Mouse (Mus musculus) heart, embryonic 12.5 days (tissue): ENCODE measurements around the gene Olfr960. TPM values are rescaled to one million over a fixed set of nuclear protein-coding genes. Genes with fewer than 3 reads are reported as not detected.
A peak's percentile ranks its signal among the peaks of the same experiment; 100 is the strongest.

Source experiments
- ATAC-seq: fragments of 200-750 bp; cut with Nextera tagmentation; 2 replicates; pipeline ENCODE4 v1.8.0; 2017; ENCODE audit warnings: moderate TSS enrichment, moderate library complexity; ENCODE audit not compliant: insufficient number of reproducible peaks, low FRiP score
- H3K27ac ChIP-seq: fragments of 300-500 bp; sonication (generic); 2 replicates; pipeline ENCODE4 v1.5.1; 2016; ENCODE audit warnings: mild to moderate bottlenecking, moderate library complexity; ENCODE audit not compliant: poor library complexity, severe bottlenecking
- H3K27me3 ChIP-seq: fragments of 300-500 bp; sonication (generic); replicated peaks from 2 replicates; pipeline ENCODE4 v1.6.1; 2016; ENCODE audit warnings: mild to moderate bottlenecking, moderate library complexity
- H3K36me3 ChIP-seq: fragments of 300-500 bp; sonication (generic); 2 replicates; pipeline ENCODE4 v1.6.1; 2016; ENCODE audit warnings: mild to moderate bottlenecking, moderate library complexity
- H3K4me1 ChIP-seq: fragments of 300-500 bp; sonication (generic); replicated peaks from 2 replicates; pipeline ENCODE4 v1.6.1; 2016; ENCODE audit warnings: mild to moderate bottlenecking
- H3K4me2 ChIP-seq: fragments of 300-500 bp; sonication (generic); 2 replicates; pipeline ENCODE4 v1.6.1; 2016; ENCODE audit warnings: mild to moderate bottlenecking, moderate library complexity
- H3K4me3 ChIP-seq: fragments of 300-500 bp; sonication (generic); 2 replicates; pipeline ENCODE4 v1.5.1; 2016; ENCODE audit warnings: mild to moderate bottlenecking
- H3K9ac ChIP-seq: fragments of 300-500 bp; sonication (generic); 2 replicates; pipeline ENCODE4 v1.6.1; 2016; ENCODE audit warnings: mild to moderate bottlenecking, moderate library complexity
- H3K9me3 ChIP-seq: fragments of 300-500 bp; sonication (generic); replicated peaks from 2 replicates; pipeline ENCODE4 v1.6.1; 2016; ENCODE audit warnings: mild to moderate bottlenecking, moderate library complexity
- WGBS: fragments of 180-500 bp; shearing (Covaris S2); methylation state at CpG from one replicate; pipeline ENCODE4 v1.1.7; 2016; 5-methylcytosine and 5-hydroxymethylcytosine counted together
- polyA plus RNA-seq: library from polyadenylated mRNA; unstranded; fragments of >200 nt; fragmentation: Nextera tagmentation; extraction: Ambion mirVana; gene quantifications from 2 replicates; pipeline ENCODE4 v1.2.1, GENCODE M21; 2016

Gene Olfr960
- polyA plus RNA-seq: not detected in 2 replicates

GRCm38 (mm10) chr9:39621073-39621472, at the start of gene Olfr960:
Gene Olfr960, plus strand, starts transcription at chr9:39621373.
- ATAC-seq: no peak
- no peak within 1 kb of the TSS for H3K27ac ChIP-seq
- no peaks in the 10 kb centered on the region for H3K4me1 ChIP-seq
- H3K4me2 ChIP-seq: no peak within 1 kb of the TSS
- no peak within 1 kb of the TSS for H3K9ac ChIP-seq
- no peaks in the 10 kb centered on the region for H3K27me3 ChIP-seq
- H3K9me3 ChIP-seq: 0 out of 2 replicates have a peak, but pooled peaks cover 4% of the 10 kb centered on the region
- H3K36me3 ChIP-seq: no peaks in the 10 kb centered on the region
- 82% methylated on average over 1 of the region's 1 CpGs for WGBS
- no peak within 1 kb of the TSS for H3K4me3 ChIP-seq

DNA sequence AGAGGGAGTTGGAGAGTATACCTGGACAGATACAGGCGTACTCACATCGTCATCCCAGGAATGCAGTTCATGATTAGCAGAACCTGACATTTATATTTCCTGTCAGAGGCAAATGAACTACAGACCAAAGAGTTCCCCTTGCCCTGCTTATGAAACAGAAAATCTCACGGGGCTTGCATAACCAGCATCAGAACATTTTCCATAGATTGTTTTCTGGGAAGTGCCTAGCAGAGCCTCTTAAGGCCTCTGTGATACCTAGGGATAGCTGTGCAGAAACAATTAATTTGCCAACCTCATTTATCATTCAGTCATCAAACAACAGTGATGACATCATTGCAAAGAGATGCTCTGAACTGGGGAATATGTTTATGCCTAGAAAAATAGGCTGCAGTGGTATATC, 45.7 kb upstream of the Olfr960 start, which contains the start of gene Olfr959:
Gene Olfr959, minus strand, starts transcription at position 101 of the 400 bp plus-strand sequence.
- Histone ChIP-seq H3K27me3 (no peaks in the 10 kb centered on the region), H3K4me1 (no peaks in the 10 kb centered on the region), H3K27ac (no peak within 1 kb of the TSS), H3K9me3 (no peaks in the 10 kb centered on the region), H3K36me3 (no peaks in the 10 kb centered on the region), H3K9ac (no peak within 1 kb of the TSS), H3K4me2 (no peak within 1 kb of the TSS), H3K4me3 (no peak within 1 kb of the TSS)
- WGBS: 67% methylated on average over 3 of the region's 3 CpGs
- no peak for ATAC-seq

- Histone ChIP-seq H3K9ac (no peak overlapping the region), H3K36me3 (no peaks in the 10 kb centered on the region), H3K4me3 (no peak overlapping the region), H3K27me3 (no peaks in the 10 kb centered on the region), H3K9me3 (no peaks in the 10 kb centered on the region), H3K27ac (no peak overlapping the region), H3K4me1 (no peaks in the 10 kb centered on the region), H3K4me2 (no peak overlapping the region)
- no peak for ATAC-seq
- WGBS: 49% methylated on average over 5 of the region's 5 CpGs
Observed at GRCm38 (mm10) chr9:39577050-39577449, 44.1 kb upstream of the Olfr960 start.

DNA sequence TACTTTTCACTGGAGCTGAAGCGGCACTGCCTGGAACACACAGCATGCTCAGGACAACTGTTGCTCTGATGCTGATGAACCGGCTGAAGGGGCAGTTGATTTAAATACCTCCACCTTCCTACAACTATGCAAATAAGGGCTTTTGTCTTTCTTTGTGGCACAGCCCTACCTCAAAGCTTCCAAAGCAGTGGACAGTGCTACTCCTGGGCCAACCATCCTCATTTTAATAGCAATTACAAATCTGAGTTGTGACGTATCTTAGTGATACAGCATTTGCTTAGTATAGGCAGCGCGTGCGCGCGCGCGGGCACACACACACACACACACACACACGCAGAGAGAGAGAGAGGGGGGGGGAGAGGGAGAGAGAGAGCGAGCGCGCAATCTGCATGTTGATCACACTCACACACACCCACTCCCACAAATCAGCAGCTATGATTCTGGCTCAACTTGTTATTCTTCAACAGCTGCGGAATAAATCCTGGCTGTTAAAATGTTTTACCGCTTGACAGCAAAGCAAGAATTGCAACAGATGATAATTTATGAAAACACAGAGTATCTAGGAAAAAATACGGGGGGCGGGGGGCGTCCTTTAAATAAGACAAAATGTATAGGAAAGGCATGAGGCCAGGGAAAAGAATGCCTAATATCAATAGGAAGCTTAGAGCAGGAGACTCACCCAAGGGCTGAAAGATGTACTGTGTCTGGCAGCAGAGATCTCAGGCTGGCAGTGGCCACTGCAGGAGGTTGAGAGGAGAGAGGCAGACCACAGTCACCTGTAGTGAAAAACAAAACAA, 18.4 kb upstream of the Olfr960 start:
- ATAC-seq: peak; percentile 67
- peak overlapping the region; percentile 53 for H3K4me3 ChIP-seq
- no peaks in the 10 kb centered on the region for H3K9me3 ChIP-seq
- peak overlapping the region; percentile 57 for H3K9ac ChIP-seq
- no peaks in the 10 kb centered on the region for H3K27me3 ChIP-seq
- 0 out of 2 replicates have a peak, but pooled peaks cover under 1% of the 10 kb centered on the region for H3K36me3 ChIP-seq
- H3K4me1 ChIP-seq: no peaks in the 10 kb centered on the region
- peak overlapping the region; percentile 15; the same call in 1 of the 2 replicates for H3K27ac ChIP-seq
- H3K4me2 ChIP-seq: peak overlapping the region; percentile 79
- WGBS: under 1% methylated on average over 19 of the region's 19 CpGs

DNA sequence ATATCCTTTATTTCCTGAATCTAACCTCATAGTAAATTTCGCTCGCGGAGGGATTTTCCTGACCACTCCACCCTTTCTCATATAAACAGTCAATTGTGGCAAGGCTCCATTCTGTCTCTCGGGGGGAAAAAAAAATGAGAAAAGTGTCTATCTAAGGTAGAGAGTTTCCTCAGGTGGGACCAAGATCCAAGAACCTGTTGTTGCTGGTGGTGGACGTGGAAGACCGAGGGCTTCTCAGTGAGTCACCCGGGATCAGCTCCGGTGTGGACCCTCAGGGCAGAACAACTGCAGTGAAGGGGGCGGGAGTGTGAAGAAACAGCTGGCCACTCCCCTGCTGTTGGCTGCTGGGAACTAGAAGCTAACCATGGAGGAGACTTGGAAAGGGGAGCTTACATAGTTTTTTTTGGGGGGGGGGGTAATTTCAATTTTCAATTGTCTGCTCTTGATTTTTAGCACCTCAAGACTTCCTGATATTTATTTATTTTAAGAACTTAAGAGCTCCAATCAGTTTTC, 17.8 kb upstream of the Olfr960 start:
- peak; percentile 83; the same call in 1 of the 2 replicates for ATAC-seq
- no peaks in the 10 kb centered on the region for H3K4me1 ChIP-seq
- 1% methylated on average over 9 of the region's 9 CpGs for WGBS
- H3K9me3 ChIP-seq: no peaks in the 10 kb centered on the region
- no peaks in the 10 kb centered on the region for H3K36me3 ChIP-seq
- no peaks in the 10 kb centered on the region for H3K27me3 ChIP-seq
- H3K27ac ChIP-seq: no peak overlapping the region
- H3K4me3 ChIP-seq: peak overlapping the region; percentile 53
- H3K4me2 ChIP-seq: peak overlapping the region; percentile 79
- H3K9ac ChIP-seq: peak overlapping the region; percentile 57

GRCm38 (mm10) chr9:39603999-39604453, 17.1 kb upstream of the Olfr960 start, which contains the start of gene AW551984:
Gene AW551984, minus strand, starts transcription at chr9:39604403.
- H3K36me3 ChIP-seq: no peaks in the 10 kb centered on the region
- 2% methylated on average over 8 of the region's 8 CpGs for WGBS
- no peaks in the 10 kb centered on the region for H3K9me3 ChIP-seq
- H3K4me2 ChIP-seq: peak within 1 kb of the TSS; percentile 79
- H3K4me3 ChIP-seq: peak within 1 kb of the TSS; percentile 53
- no peaks in the 10 kb centered on the region for H3K27me3 ChIP-seq
- H3K9ac ChIP-seq: peak within 1 kb of the TSS; percentile 62
- no peak within 1 kb of the TSS for H3K27ac ChIP-seq
- ATAC-seq: peak; percentile 39; the same call in 1 of the 2 replicates
- no peaks in the 10 kb centered on the region for H3K4me1 ChIP-seq

- H3K4me1 ChIP-seq: no peaks in the 10 kb centered on the region
- H3K27me3 ChIP-seq: no peaks in the 10 kb centered on the region
- H3K4me2 ChIP-seq: no peak overlapping the region
- no peaks in the 10 kb centered on the region for H3K9me3 ChIP-seq
- no peak overlapping the region for H3K9ac ChIP-seq
- no peak for ATAC-seq
- H3K36me3 ChIP-seq: no peaks in the 10 kb centered on the region
- H3K27ac ChIP-seq: no peak overlapping the region
- no peak overlapping the region for H3K4me3 ChIP-seq
Observed at GRCm38 (mm10) chr9:39608497-39608896, 12.7 kb upstream of the Olfr960 start.

GRCm38 (mm10) chr9:39610355-39610754, 10.8 kb upstream of the Olfr960 start, which contains the start of gene Olfr148:
Gene Olfr148, plus strand, starts transcription at chr9:39610655.
- Histone ChIP-seq H3K9ac (no peak within 1 kb of the TSS), H3K36me3 (no peaks in the 10 kb centered on the region), H3K4me2 (no peak within 1 kb of the TSS), H3K27me3 (no peaks in the 10 kb centered on the region), H3K4me1 (no peaks in the 10 kb centered on the region), H3K4me3 (no peak within 1 kb of the TSS), H3K9me3 (no peaks in the 10 kb centered on the region), H3K27ac (no peak within 1 kb of the TSS)
- 65% methylated on average over 3 of the region's 3 CpGs for WGBS
- no peak for ATAC-seq

DNA sequence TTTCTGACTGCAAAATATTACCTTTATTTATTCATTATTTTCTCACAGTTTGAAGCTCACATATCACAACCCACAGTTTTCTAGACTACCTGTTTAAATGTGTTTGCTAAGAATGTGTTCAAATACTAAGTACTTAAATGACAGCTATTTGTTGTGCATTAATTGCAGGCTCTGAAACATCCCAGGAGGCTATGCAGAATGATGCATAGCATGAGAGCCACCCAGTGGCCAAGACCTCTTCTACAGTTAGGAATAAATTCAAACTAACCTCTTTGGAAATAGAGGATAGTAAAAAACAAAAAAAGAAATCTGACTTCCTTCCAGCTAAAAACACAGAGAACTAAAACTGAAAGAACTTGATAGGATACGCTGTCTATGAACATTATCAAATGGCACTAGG, 9.2 kb upstream of the Olfr960 start:
- H3K27me3 ChIP-seq: no peaks in the 10 kb centered on the region
- no peak overlapping the region for H3K9ac ChIP-seq
- H3K9me3 ChIP-seq: no peaks in the 10 kb centered on the region
- H3K36me3 ChIP-seq: no peaks in the 10 kb centered on the region
- 38% methylated on average over 1 of the region's 1 CpGs for WGBS
- no peaks in the 10 kb centered on the region for H3K4me1 ChIP-seq
- H3K4me3 ChIP-seq: no peak overlapping the region
- ATAC-seq: no peak
- no peak overlapping the region for H3K27ac ChIP-seq
- no peak overlapping the region for H3K4me2 ChIP-seq

DNA sequence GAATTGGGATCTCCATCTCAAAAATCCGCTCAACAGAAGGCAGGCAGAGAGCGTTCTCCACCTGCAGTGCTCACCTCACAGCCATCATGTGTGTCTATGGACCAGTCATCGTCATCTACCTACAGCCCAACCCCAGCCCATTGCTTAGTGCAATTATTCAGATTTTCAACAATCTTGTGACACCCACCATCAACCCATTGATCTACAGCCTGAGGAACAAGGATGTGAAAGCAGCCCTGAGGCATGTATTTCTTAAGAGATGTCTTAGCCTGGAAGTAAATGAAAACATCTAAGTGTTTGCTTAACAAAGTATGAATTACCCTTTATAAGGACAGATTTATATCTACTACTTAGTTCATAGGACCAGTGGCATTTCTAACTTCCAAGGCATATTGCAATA, 2.6 kb downstream of the Olfr960 start:
- H3K36me3 ChIP-seq: no peaks in the 10 kb centered on the region
- H3K27me3 ChIP-seq: no peaks in the 10 kb centered on the region
- H3K4me1 ChIP-seq: no peaks in the 10 kb centered on the region
- no peak overlapping the region for H3K4me2 ChIP-seq
- ATAC-seq: no peak
- WGBS: 81% methylated on average over 3 of the region's 3 CpGs
- no peak overlapping the region for H3K4me3 ChIP-seq
- H3K27ac ChIP-seq: no peak overlapping the region
- H3K9ac ChIP-seq: no peak overlapping the region
- H3K9me3 ChIP-seq: 0 out of 2 replicates have a peak, but pooled peaks cover 4% of the 10 kb centered on the region

DNA sequence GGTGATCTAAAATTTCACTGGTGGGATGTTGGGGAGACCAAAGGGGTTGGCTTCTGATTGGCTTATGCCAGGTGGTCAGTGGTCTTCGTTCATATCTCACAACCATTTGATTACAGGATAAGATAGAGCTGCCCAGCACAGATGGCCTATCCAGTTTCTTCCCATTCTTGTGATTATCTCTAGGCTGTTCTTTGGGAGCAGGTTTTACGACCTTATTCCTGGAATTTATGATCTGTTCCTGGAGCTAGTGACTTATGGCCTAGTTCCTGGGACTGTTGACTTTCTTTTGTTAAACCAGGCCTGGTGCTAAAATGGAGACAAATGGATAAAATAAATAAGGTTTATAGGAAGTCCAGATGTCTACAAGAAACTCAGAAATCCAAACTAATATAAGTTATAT, 3.5 kb downstream of the Olfr960 start:
- no peak overlapping the region for H3K4me3 ChIP-seq
- no peak for ATAC-seq
- H3K4me1 ChIP-seq: no peaks in the 10 kb centered on the region
- no peaks in the 10 kb centered on the region for H3K36me3 ChIP-seq
- 57% methylated on average over 2 of the region's 2 CpGs for WGBS
- no peak overlapping the region for H3K9ac ChIP-seq
- no peaks in the 10 kb centered on the region for H3K27me3 ChIP-seq
- no peaks in the 10 kb centered on the region for H3K9me3 ChIP-seq
- no peak overlapping the region for H3K4me2 ChIP-seq
- no peak overlapping the region for H3K27ac ChIP-seq
